Mouse (Mus musculus) heart, embryonic 10.5 days (tissue): Measurements from ENCODE around the gene Mapk13. TPM values are rescaled to one million over a fixed set of nuclear protein-coding genes. Genes with fewer than 3 reads are reported as not detected.
A peak's percentile ranks its signal among the peaks of the same experiment; 100 is the strongest.

Source experiments
- DNase-seq: peaks from one replicate; pipeline ENCODE4 v3.0.0-alpha.2; 2017; ENCODE audit warnings: low spot score
- H3K27ac ChIP-seq: fragments of 300-500 bp; sonication (generic); 2 replicates; pipeline ENCODE4 v1.5.1; 2016; ENCODE audit warnings: mild to moderate bottlenecking
- H3K27me3 ChIP-seq: fragments of 300-500 bp; sonication (generic); 2 replicates; pipeline ENCODE4 v1.6.1; 2016; ENCODE audit warnings: mild to moderate bottlenecking; ENCODE audit not compliant: poor library complexity, insufficient read depth, severe bottlenecking
- H3K36me3 ChIP-seq: fragments of 300-500 bp; sonication (generic); 2 replicates; pipeline ENCODE4 v1.6.1; 2016; ENCODE audit warnings: mild to moderate bottlenecking, moderate library complexity
- H3K4me1 ChIP-seq: fragments of 300-500 bp; sonication (generic); 2 replicates; pipeline ENCODE4 v1.6.1; 2016; ENCODE audit warnings: mild to moderate bottlenecking
- H3K4me3 ChIP-seq: fragments of 300-500 bp; sonication (generic); 2 replicates; pipeline ENCODE4 v1.5.1; 2016; ENCODE audit warnings: mild to moderate bottlenecking, moderate library complexity
- H3K9me3 ChIP-seq: fragments of 300-500 bp; sonication (generic); 2 replicates; pipeline ENCODE4 v1.6.1; 2016; ENCODE audit warnings: mild to moderate bottlenecking, moderate library complexity
- WGBS: fragments of 180-500 bp; shearing (Covaris S2); methylation state at CpG from one replicate; pipeline ENCODE4 v1.1.7; 2016; 5-methylcytosine and 5-hydroxymethylcytosine counted together
- polyA plus RNA-seq: library from polyadenylated mRNA; unstranded; fragments of >200 nt; fragmentation: Nextera tagmentation; extraction: Ambion mirVana; gene quantifications from 2 replicates; pipeline ENCODE4 v1.2.1, GENCODE M21; 2016

The Mapk13 gene
- polyA plus RNA-seq, 1 experiment from 2014 or later = 13.6 TPM

DNA sequence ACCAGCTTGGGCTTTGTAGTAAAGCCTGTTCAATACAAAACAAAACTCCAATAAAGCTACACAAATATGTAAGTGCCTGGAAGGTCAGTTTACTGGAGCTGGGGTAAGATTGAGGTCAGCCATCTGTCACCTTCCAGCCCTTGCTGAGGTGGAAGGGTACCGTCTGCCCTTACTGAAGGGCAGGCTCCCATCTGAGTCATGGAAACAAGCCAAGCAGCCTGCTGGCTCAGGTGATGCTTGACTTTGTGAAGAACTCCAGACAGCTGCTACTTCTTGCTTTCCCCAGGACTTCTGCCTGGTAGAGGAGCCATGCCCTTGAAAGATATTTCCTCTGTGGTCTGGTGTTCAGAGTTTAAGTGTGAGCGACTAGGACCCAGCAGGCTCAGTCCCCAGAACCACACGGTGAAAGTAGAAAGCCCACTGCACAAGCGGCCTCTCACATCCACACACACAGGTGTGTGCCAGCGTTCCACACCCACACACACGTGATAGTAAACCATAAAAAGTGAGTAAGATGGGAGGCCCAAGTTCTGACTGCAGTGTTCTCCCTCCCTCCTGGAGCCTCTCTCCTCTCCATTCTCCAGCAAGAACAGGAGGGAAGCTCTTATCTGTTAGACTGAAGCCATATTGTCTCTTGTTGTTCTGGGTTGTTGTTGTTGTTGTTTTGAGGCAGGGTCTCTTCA lies 56.4 kb downstream of the Mapk13 start:
- H3K9me3 ChIP-seq = no peaks in the 10 kb centered on the region
- peaks cover 96% of the 10 kb centered on the region for H3K36me3 ChIP-seq
- WGBS = 87% methylated on average over 6 of the region's 6 CpGs
- DNase-seq = no peak
- H3K4me1 ChIP-seq = peaks cover 34% of the 10 kb centered on the region
- H3K27me3 ChIP-seq = no peaks in the 10 kb centered on the region
- H3K27ac ChIP-seq = peak overlapping the region; percentile 75
- H3K4me3 ChIP-seq = no peak overlapping the region

DNA sequence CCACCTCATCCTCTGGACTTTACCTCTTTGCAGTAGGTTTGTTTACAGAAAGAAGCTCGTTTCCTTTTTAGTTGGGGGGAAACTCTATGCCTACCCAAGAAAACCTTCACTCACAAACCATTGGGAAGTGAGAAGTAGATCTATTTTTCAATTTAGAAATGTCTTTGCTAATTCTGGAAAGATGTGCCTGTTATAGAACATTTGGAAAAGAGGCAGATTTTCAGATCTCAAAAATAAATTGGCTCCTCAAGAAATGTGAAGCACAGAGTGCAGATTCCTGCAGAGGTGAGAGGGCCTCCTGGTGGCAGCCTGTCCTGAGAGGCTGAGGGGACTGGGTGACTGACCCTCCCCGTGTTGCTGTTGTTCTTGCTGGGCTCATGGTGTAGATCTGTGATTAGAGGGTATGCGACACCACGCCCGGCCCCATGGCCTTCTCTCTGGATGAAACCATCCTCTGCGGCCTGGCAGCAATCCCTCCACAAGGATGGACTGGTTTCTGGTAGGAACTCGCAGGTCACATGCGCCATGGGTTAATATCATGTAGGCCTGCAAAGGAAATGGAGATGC lies 58.7 kb downstream of the Mapk13 start:
- Histone ChIP-seq H3K9me3 (no peaks in the 10 kb centered on the region), H3K4me3 (no peak overlapping the region), H3K4me1 (peaks cover 49% of the 10 kb centered on the region), H3K27ac (no peak overlapping the region), H3K36me3 (peaks cover 94% of the 10 kb centered on the region), H3K27me3 (no peaks in the 10 kb centered on the region)
- DNase-seq = no peak
- 82% methylated on average over 8 of the region's 8 CpGs for WGBS

DNA sequence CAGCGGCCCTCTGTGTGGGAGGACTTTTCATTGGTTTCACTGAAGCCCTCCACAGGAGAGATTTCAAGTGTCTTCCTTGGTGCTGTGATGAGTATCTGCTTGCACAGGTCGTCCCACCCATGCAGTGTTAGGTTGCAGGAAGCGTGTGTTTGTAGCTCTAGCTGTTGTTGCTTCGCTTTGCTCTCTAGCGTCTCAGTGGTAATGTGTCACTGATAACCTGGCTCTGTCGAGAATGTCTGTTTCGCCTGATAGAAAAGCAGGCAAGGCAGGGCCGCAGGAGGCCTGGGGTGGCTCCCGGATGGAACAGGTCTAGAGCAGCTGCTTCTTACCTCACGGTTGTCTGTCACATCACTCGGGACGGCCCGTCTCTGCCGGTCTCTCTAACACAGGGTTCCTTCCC lies 60.0 kb downstream of the Mapk13 start:
- no peaks in the 10 kb centered on the region for H3K27me3 ChIP-seq
- peak overlapping the region; percentile 64 for H3K27ac ChIP-seq
- H3K4me3 ChIP-seq = no peak overlapping the region
- peak; percentile 94 for DNase-seq
- WGBS = 51% methylated on average over 14 of the region's 14 CpGs
- peaks cover 58% of the 10 kb centered on the region for H3K4me1 ChIP-seq
- peaks cover 91% of the 10 kb centered on the region for H3K36me3 ChIP-seq
- no peaks in the 10 kb centered on the region for H3K9me3 ChIP-seq

Other genes with a start within 250 kb of the Mapk13 start
- 0.10 TPM in 1 of 2 replicates, not detected in the other for gene Armc12, start 238.5 kb upstream of the Mapk13 start, polyA plus RNA-seq
- not detected in 2 replicates for gene Clpsl2, start 219.9 kb upstream of the Mapk13 start, polyA plus RNA-seq
- gene Clps, start 208.5 kb upstream of the Mapk13 start, polyA plus RNA-seq = 0.46 TPM in 1 of 2 replicates, not detected in the other
- 0.25 and 0.41 TPM in 2 replicates for gene Lhfpl5, start 193.7 kb upstream of the Mapk13 start, polyA plus RNA-seq
- 63.7 and 83.2 TPM in 2 replicates for gene Srpk1, start 146.6 kb upstream of the Mapk13 start, polyA plus RNA-seq
- gene Slc26a8, start 79.1 kb upstream of the Mapk13 start, polyA plus RNA-seq = 0.15 and 0.34 TPM in 2 replicates
- 34.3 and 48.9 TPM in 2 replicates for gene Mapk14, start 78.0 kb upstream of the Mapk13 start, polyA plus RNA-seq
- gene AC170998.1, start 43.2 kb upstream of the Mapk13 start, polyA plus RNA-seq = 2.6 and 3.2 TPM in 2 replicates
- 14.1 and 14.5 TPM in 2 replicates for gene Brpf3, start 31.8 kb downstream of the Mapk13 start, polyA plus RNA-seq
- gene Pnpla1, start 89.1 kb downstream of the Mapk13 start, polyA plus RNA-seq = not detected in 2 replicates
- gene 4930539E08Rik, start 146.0 kb downstream of the Mapk13 start, polyA plus RNA-seq = 0.13 and 0.25 TPM in 2 replicates
- 0.21 and 0.26 TPM in 2 replicates for gene Pxt1, start 174.5 kb downstream of the Mapk13 start, polyA plus RNA-seq
- 80.3 and 85.4 TPM in 2 replicates for gene Kctd20, start 182.7 kb downstream of the Mapk13 start, polyA plus RNA-seq
- gene Stk38, start 238.7 kb downstream of the Mapk13 start, polyA plus RNA-seq = 92.2 and 93.7 TPM in 2 replicates